Mouse (Mus musculus): ENCODE data around the gene Klf12. TPM values are rescaled to one million over a fixed set of nuclear protein-coding genes. Genes with fewer than 3 reads are reported as not detected.

The Klf12 gene
- polyA plus RNA-seq, 1 experiment from 2014 or later = 11.8 TPM

GRCm38 (mm10) chr14:100140370-100140769 is 144.1 kb downstream of the Klf12 start:
- WGBS = 89% methylated on average over 1 of the region's 1 CpGs
- no peak for DNase-seq (ENCODE audit: low spot score)
- Histone ChIP-seq H3K9ac (ENCODE audit: low read depth, low read length) (no peak overlapping the region), H3K4me3 (ENCODE audit: low read depth, low read length) (no peak overlapping the region), H3K27ac (ENCODE audit: low read depth, low read length) (no peak overlapping the region), H3K4me1 (replicated peaks; ENCODE audit: control insufficient read depth, insufficient read depth, low read length) (no peaks in the 10 kb centered on the region), H3K36me3 (ENCODE audit: control insufficient read depth, insufficient read depth, low read length) (no peaks in the 10 kb centered on the region), H3K9me3 (ENCODE audit: control insufficient read depth, low read length) (no peaks in the 10 kb centered on the region), H3K4me2 (no peak overlapping the region), H3K27me3 (replicated peaks; ENCODE audit: control insufficient read depth, insufficient read depth, low read length) (no peaks in the 10 kb centered on the region)
- no peak for ATAC-seq (replicated peaks; ENCODE audit: low FRiP score)

GRCm38 (mm10) chr14:100134304-100134703 is 150.2 kb downstream of the Klf12 start:
- ATAC-seq (replicated peaks; ENCODE audit: low FRiP score) = 0 out of 2 replicates have a peak, but pooled peaks have one; percentile 29

GRCm38 (mm10) chr14:100132479-100132878 is 152.0 kb downstream of the Klf12 start:
- Histone ChIP-seq H3K9me3 (ENCODE audit: control insufficient read depth, low read length) (no peaks in the 10 kb centered on the region), H3K27me3 (replicated peaks; ENCODE audit: control insufficient read depth, insufficient read depth, low read length) (no peaks in the 10 kb centered on the region), H3K9ac (ENCODE audit: low read depth, low read length) (no peak overlapping the region), H3K4me1 (replicated peaks; ENCODE audit: control insufficient read depth, insufficient read depth, low read length) (no peaks in the 10 kb centered on the region), H3K36me3 (ENCODE audit: control insufficient read depth, insufficient read depth, low read length) (no peaks in the 10 kb centered on the region), H3K4me2 (no peak overlapping the region), H3K4me3 (ENCODE audit: low read depth, low read length) (no peak overlapping the region), H3K27ac (ENCODE audit: low read depth, low read length) (no peak overlapping the region)
- DNase-seq (ENCODE audit: low spot score) (no peak), ATAC-seq (replicated peaks; ENCODE audit: low FRiP score) (no peak)
- WGBS = 81% methylated on average over 4 of the region's 4 CpGs

More at GRCm38 (mm10) chr14:100134304-100134703, 150.2 kb downstream of the Klf12 start:
- Histone ChIP-seq H3K4me3 (ENCODE audit: low read depth, low read length) (no peak overlapping the region), H3K4me2 (no peak overlapping the region), H3K9me3 (ENCODE audit: control insufficient read depth, low read length) (no peaks in the 10 kb centered on the region), H3K27ac (ENCODE audit: low read depth, low read length) (no peak overlapping the region), H3K36me3 (ENCODE audit: control insufficient read depth, insufficient read depth, low read length) (no peaks in the 10 kb centered on the region), H3K9ac (ENCODE audit: low read depth, low read length) (no peak overlapping the region), H3K27me3 (replicated peaks; ENCODE audit: control insufficient read depth, insufficient read depth, low read length) (no peaks in the 10 kb centered on the region), H3K4me1 (replicated peaks; ENCODE audit: control insufficient read depth, insufficient read depth, low read length) (no peaks in the 10 kb centered on the region)
- whole genome bisulfite sequencing = 72% methylated on average over 9 of the region's 9 CpGs
- DNase-seq (ENCODE audit: low spot score) = no peak

- ATAC-seq (replicated peaks; ENCODE audit: low FRiP score) (no peak), DNase-seq (ENCODE audit: low spot score) (no peak)
- Histone ChIP-seq H3K9me3 (ENCODE audit: control insufficient read depth, low read length) (no peaks in the 10 kb centered on the region), H3K4me1 (replicated peaks; ENCODE audit: control insufficient read depth, insufficient read depth, low read length) (0 out of 2 replicates have a peak, but pooled peaks cover 5% of the 10 kb centered on the region), H3K4me2 (no peak overlapping the region), H3K36me3 (ENCODE audit: control insufficient read depth, insufficient read depth, low read length) (no peaks in the 10 kb centered on the region), H3K9ac (ENCODE audit: low read depth, low read length) (no peak overlapping the region), H3K4me3 (ENCODE audit: low read depth, low read length) (no peak overlapping the region), H3K27me3 (replicated peaks; ENCODE audit: control insufficient read depth, insufficient read depth, low read length) (no peaks in the 10 kb centered on the region), H3K27ac (ENCODE audit: low read depth, low read length) (no peak overlapping the region)
- 83% methylated on average over 6 of the region's 6 CpGs for WGBS
Measured at GRCm38 (mm10) chr14:100126126-100126525, 158.4 kb downstream of the Klf12 start.

- Histone ChIP-seq H3K4me3 (ENCODE audit: low read depth, low read length) (no peak overlapping the region), H3K27me3 (replicated peaks; ENCODE audit: control insufficient read depth, insufficient read depth, low read length) (no peaks in the 10 kb centered on the region), H3K4me2 (no peak overlapping the region), H3K4me1 (replicated peaks; ENCODE audit: control insufficient read depth, insufficient read depth, low read length) (0 out of 2 replicates have a peak, but pooled peaks cover 4% of the 10 kb centered on the region), H3K27ac (ENCODE audit: low read depth, low read length) (no peak overlapping the region), H3K9ac (ENCODE audit: low read depth, low read length) (no peak overlapping the region), H3K36me3 (ENCODE audit: control insufficient read depth, insufficient read depth, low read length) (no peaks in the 10 kb centered on the region), H3K9me3 (ENCODE audit: control insufficient read depth, low read length) (no peaks in the 10 kb centered on the region)
- no peak for ATAC-seq (replicated peaks; ENCODE audit: low FRiP score)
- WGBS = 85% methylated on average over 4 of the region's 4 CpGs
- DNase-seq (ENCODE audit: low spot score) = no peak
Measured at GRCm38 (mm10) chr14:100121075-100121474, 163.4 kb downstream of the Klf12 start.

GRCm38 (mm10) chr14:100119866-100120265 is 164.6 kb downstream of the Klf12 start:
- Histone ChIP-seq H3K4me3 (ENCODE audit: low read depth, low read length) (no peak overlapping the region), H3K4me2 (no peak overlapping the region), H3K4me1 (replicated peaks; ENCODE audit: control insufficient read depth, insufficient read depth, low read length) (no peaks in the 10 kb centered on the region), H3K36me3 (ENCODE audit: control insufficient read depth, insufficient read depth, low read length) (no peaks in the 10 kb centered on the region), H3K9ac (ENCODE audit: low read depth, low read length) (no peak overlapping the region), H3K9me3 (ENCODE audit: control insufficient read depth, low read length) (no peaks in the 10 kb centered on the region), H3K27me3 (replicated peaks; ENCODE audit: control insufficient read depth, insufficient read depth, low read length) (no peaks in the 10 kb centered on the region), H3K27ac (ENCODE audit: low read depth, low read length) (no peak overlapping the region)
- ATAC-seq (replicated peaks; ENCODE audit: low FRiP score) (no peak), DNase-seq (ENCODE audit: low spot score) (no peak)
- 87% methylated on average over 3 of the region's 3 CpGs for WGBS

GRCm38 (mm10) chr14:100113419-100113818 is 171.1 kb downstream of the Klf12 start:
- Histone ChIP-seq H3K4me1 (replicated peaks; ENCODE audit: control insufficient read depth, insufficient read depth, low read length) (0 out of 2 replicates have a peak, but pooled peaks cover 2% of the 10 kb centered on the region), H3K9me3 (ENCODE audit: control insufficient read depth, low read length) (no peaks in the 10 kb centered on the region), H3K9ac (ENCODE audit: low read depth, low read length) (no peak overlapping the region), H3K4me3 (ENCODE audit: low read depth, low read length) (no peak overlapping the region), H3K27ac (ENCODE audit: low read depth, low read length) (no peak overlapping the region), H3K27me3 (replicated peaks; ENCODE audit: control insufficient read depth, insufficient read depth, low read length) (no peaks in the 10 kb centered on the region), H3K36me3 (ENCODE audit: control insufficient read depth, insufficient read depth, low read length) (no peaks in the 10 kb centered on the region), H3K4me2 (no peak overlapping the region)
- ATAC-seq (replicated peaks; ENCODE audit: low FRiP score) = no peak
- WGBS = 75% methylated on average over 6 of the region's 6 CpGs
- DNase-seq (ENCODE audit: low spot score) = no peak

DNA sequence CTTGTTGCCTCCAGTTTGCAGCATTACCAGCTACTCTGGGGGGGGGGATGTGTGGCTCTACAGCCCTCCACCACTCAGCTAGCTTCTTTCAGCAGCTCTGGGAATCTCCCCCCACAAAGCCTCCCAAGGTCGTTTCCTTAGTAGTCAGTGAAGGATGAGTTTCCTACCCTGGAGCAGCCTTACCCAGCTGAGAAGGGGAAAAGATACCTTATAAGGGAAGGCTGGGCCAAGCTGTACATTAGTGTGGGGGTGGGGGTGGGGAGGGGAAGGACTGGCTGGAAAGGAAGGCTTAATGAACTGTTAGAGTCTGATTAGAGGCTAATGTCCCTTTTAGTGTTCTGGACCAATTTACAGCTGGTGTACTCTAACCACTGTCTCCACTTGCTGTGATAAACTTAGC is 172.7 kb downstream of the Klf12 start:
- 14% methylated on average over 1 of the region's 1 CpGs for WGBS
- Histone ChIP-seq H3K9me3 (ENCODE audit: control insufficient read depth, low read length) (no peaks in the 10 kb centered on the region), H3K36me3 (ENCODE audit: control insufficient read depth, insufficient read depth, low read length) (no peaks in the 10 kb centered on the region), H3K4me3 (ENCODE audit: low read depth, low read length) (no peak overlapping the region), H3K27ac (ENCODE audit: low read depth, low read length) (no peak overlapping the region), H3K9ac (ENCODE audit: low read depth, low read length) (no peak overlapping the region), H3K4me2 (no peak overlapping the region), H3K27me3 (replicated peaks; ENCODE audit: control insufficient read depth, insufficient read depth, low read length) (no peaks in the 10 kb centered on the region), H3K4me1 (replicated peaks; ENCODE audit: control insufficient read depth, insufficient read depth, low read length) (0 out of 2 replicates have a peak, but pooled peaks cover 2% of the 10 kb centered on the region)
- DNase-seq (ENCODE audit: low spot score) (no peak), ATAC-seq (replicated peaks; ENCODE audit: low FRiP score) (peak; percentile 62; the same call in 1 of the 2 replicates)

GRCm38 (mm10) chr14:100109563-100109962 is 174.9 kb downstream of the Klf12 start:
- no peak for DNase-seq (ENCODE audit: low spot score)
- ATAC-seq (replicated peaks; ENCODE audit: low FRiP score) = no peak
- Histone ChIP-seq H3K4me1 (replicated peaks; ENCODE audit: control insufficient read depth, insufficient read depth, low read length) (0 out of 2 replicates have a peak, but pooled peaks cover 2% of the 10 kb centered on the region), H3K9me3 (ENCODE audit: control insufficient read depth, low read length) (no peaks in the 10 kb centered on the region), H3K4me2 (no peak overlapping the region), H3K4me3 (ENCODE audit: low read depth, low read length) (no peak overlapping the region), H3K27ac (ENCODE audit: low read depth, low read length) (no peak overlapping the region), H3K27me3 (replicated peaks; ENCODE audit: control insufficient read depth, insufficient read depth, low read length) (no peaks in the 10 kb centered on the region), H3K9ac (ENCODE audit: low read depth, low read length) (no peak overlapping the region), H3K36me3 (ENCODE audit: control insufficient read depth, insufficient read depth, low read length) (no peaks in the 10 kb centered on the region)
- WGBS = 62% methylated on average over 6 of the region's 6 CpGs

Data from liver, embryonic 11.5 days (tissue).